In the genomic region with DNA sequence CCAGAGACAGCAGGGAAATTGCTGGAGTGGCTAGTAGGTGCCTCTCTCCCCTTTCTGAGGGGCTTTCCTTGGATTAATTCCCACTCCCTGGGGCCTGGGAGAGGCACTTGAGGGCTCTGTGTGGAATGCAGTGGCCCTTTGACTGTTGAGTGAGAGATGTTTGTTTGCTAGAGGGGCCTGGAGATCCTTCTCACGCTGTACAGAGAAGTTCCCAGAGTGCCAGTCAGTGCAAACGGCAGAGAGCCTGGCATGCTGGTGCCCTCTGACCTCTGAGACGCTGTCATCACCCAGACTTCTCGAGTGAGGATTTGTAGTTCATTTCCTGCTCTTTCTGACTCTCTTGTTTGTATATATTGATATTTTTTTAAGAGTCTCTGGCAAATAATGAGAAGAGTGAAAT, we compare ENCODE assay signal across 25 mouse cellular contexts. TPM values are rescaled to one million over a fixed set of nuclear protein-coding genes. Genes with fewer than 3 reads are reported as not detected.
A peak's percentile ranks its signal among the peaks of the same experiment; 100 is the strongest.
DNase-seq lines count a peak whose midpoint lies in the region; ATAC-seq and TF ChIP-seq lines count a peak whose summit lies in the region.
"Had no signal": no experiment of that assay in that cellular context is flagged by ENCODE, and none has a peak within 500 bp of the region (broad histone marks: within the 10 kb centered on the region; RNA-seq: fewer than 3 reads in every experiment).

No protein-coding gene starts in this region.

- 17% methylated on average over 4 of the region's 4 CpGs for WGBS in heart, embryonic 14.5 days
- 8% methylated on average over 4 of the region's 4 CpGs for WGBS in lung, postnatal 0 days

- H3K27ac ChIP-seq in heart, embryonic 14.5 days (replicated peaks in 1 of 2; ENCODE audit: control insufficient read depth in 1 of 2, insufficient read depth in 1 of 2, low read depth in 2 of 2, low read length in 2 of 2), result peak overlapping the region; percentile 24 to 64
- peak overlapping the region; percentile 27; the same call in 1 of the 2 replicates for H3K27ac ChIP-seq in lung, postnatal 0 days (ENCODE audit: low read length)
- H3K27ac ChIP-seq: hindbrain, embryonic 14.5 days; intestine, embryonic 15.5 days; liver, embryonic 14.5 days; midbrain, embryonic 15.5 days had no signal

- H3K9me3 ChIP-seq in heart, embryonic 14.5 days (ENCODE audit: control insufficient read depth, low read length), result no peaks in the 10 kb centered on the region
- H3K9me3 ChIP-seq in lung, postnatal 0 days (ENCODE audit: low read length), result no peaks in the 10 kb centered on the region
- H3K9me3 ChIP-seq: intestine, embryonic 15.5 days; midbrain, embryonic 15.5 days had no signal

- DNase-seq in heart, postnatal 36 days, result no peak
- peak; percentile 59 for DNase-seq in adipocyte (ENCODE audit: low spot score)
- peak; percentile 45 for DNase-seq in embryo, embryonic 10.5 days (ENCODE audit: low spot score)
- DNase-seq in lung, postnatal 0 days (ENCODE audit: low spot score), result peak; percentile 29
- DNase-seq in adrenal gland, postnatal 10 days, result no peak
- DNase-seq in kidney, adult 18-20 months, result no peak
- DNase-seq: adrenal gland, adult 2 months; cerebellum, adult 8-10 months; forebrain, postnatal 0 days; layer of hippocampus, postnatal 36 days; thymus, postnatal 36 days had no signal

- TF ChIP-seq CTCF in lung, postnatal 0 days (IDR thresholded peaks at IDR 0.05), result no peak

- no peak for TF ChIP-seq EP300 in lung, postnatal 0 days (IDR thresholded peaks at IDR 0.05)

- ATAC-seq in heart, embryonic 14.5 days (ENCODE audit: insufficient number of reproducible peaks, insufficient read depth, low FRiP score, low read depth), result no peak
- ATAC-seq in lung, postnatal 0 days, result peak; percentile 59
- ATAC-seq in activated CD4-positive, CD25-positive, alpha-beta regulatory T cell, adult 4 months, result no peak
- ATAC-seq: forebrain, postnatal 0 days; intestine, embryonic 15.5 days; midbrain, embryonic 15.5 days had no signal

- no peak overlapping the region for H3K4me2 ChIP-seq in heart, embryonic 14.5 days (ENCODE audit: low read length)
- no peak overlapping the region for H3K4me2 ChIP-seq in lung, postnatal 0 days (replicated peaks; ENCODE audit: low read depth, low read length)
- H3K4me2 ChIP-seq: hindbrain, embryonic 14.5 days; intestine, embryonic 15.5 days; midbrain, embryonic 15.5 days had no signal

- no peak overlapping the region for H3K9ac ChIP-seq in heart, embryonic 14.5 days (ENCODE audit: low read length)
- H3K9ac ChIP-seq in lung, postnatal 0 days (replicated peaks; ENCODE audit: low read depth), result no peak overlapping the region
- H3K9ac ChIP-seq: forebrain, postnatal 0 days; hindbrain, embryonic 14.5 days; intestine, embryonic 15.5 days; liver, embryonic 14.5 days; midbrain, embryonic 15.5 days had no signal

- intact Hi-C loops in heart, postnatal 36 days (cut with DNase I), result no loop called here

- peaks cover 13 to 19% of the 10 kb centered on the region in 2 experiments for H3K4me1 ChIP-seq in heart, embryonic 14.5 days (ENCODE audit: control insufficient read depth in 2 of 2, insufficient read depth in 2 of 2, low read length in 2 of 2)
- H3K4me1 ChIP-seq in lung, postnatal 0 days (ENCODE audit: insufficient read depth, low read depth, low read length), result 0 out of 2 replicates have a peak, but pooled peaks cover 3% of the 10 kb centered on the region
- H3K4me1 ChIP-seq: midbrain, embryonic 15.5 days had no signal

- H3K36me3 ChIP-seq in heart, embryonic 14.5 days (ENCODE audit: control insufficient read depth, insufficient read depth, low read length), result no peaks in the 10 kb centered on the region; the same call in 1 of the 2 replicates
- H3K36me3 ChIP-seq in lung, postnatal 0 days (ENCODE audit: insufficient read depth, low read length), result no peaks in the 10 kb centered on the region
- H3K36me3 ChIP-seq: intestine, embryonic 15.5 days; midbrain, embryonic 15.5 days had no signal

- no peaks in the 10 kb centered on the region for H3K27me3 ChIP-seq in heart, embryonic 14.5 days (ENCODE audit: control insufficient read depth, insufficient read depth, low read length)
- H3K27me3 ChIP-seq in lung, postnatal 0 days (replicated peaks; ENCODE audit: insufficient read depth, low read length), result no peaks in the 10 kb centered on the region
- H3K27me3 ChIP-seq: intestine, embryonic 15.5 days; midbrain, embryonic 15.5 days had no signal

- no peak overlapping the region for H3K4me3 ChIP-seq in heart, embryonic 14.5 days (ENCODE audit: control insufficient read depth in 1 of 2, insufficient read depth in 1 of 2, low read depth in 1 of 2, low read length in 2 of 2)
- no peak overlapping the region for H3K4me3 ChIP-seq in lung, postnatal 0 days (ENCODE audit: low read depth, low read length)
- H3K4me3 ChIP-seq: intestine, embryonic 15.5 days; midbrain, embryonic 15.5 days; myocyte had no signal

RNA-seq across cellular contexts. Expression of a gene that starts 14.1 kb away (rescaled TPM):
- polyA plus RNA-seq in heart, embryonic 14.5 days (2014; fragmentation: Nextera tagmentation; extraction: Ambion mirVana), result 0.31 TPM in 1 of 2 replicates, not detected in the other
- total RNA-seq in heart, postnatal 36 days (2021), result 1 to 10 TPM; 2.5 to 3.4 TPM
- polyA plus RNA-seq in lung, postnatal 0 days (2015; fragmentation: Nextera tagmentation; extraction: Ambion mirVana), result not detected in 2 replicates
- not detected for total RNA-seq in adrenal gland, postnatal 10 days (2021)
- not detected for polyA plus RNA-seq in activated CD4-positive, CD25-positive, alpha-beta regulatory T cell, adult 4 months (2017; shearing (Covaris generic))
- total RNA-seq: adrenal gland, adult 2 months; forebrain, postnatal 0 days; layer of hippocampus, postnatal 36 days; left cerebral cortex, postnatal 14 days; megakaryocyte progenitor cell, adult 5-6 weeks had no signal
- polyA plus RNA-seq: adrenal gland, adult 2 months; C2C12; embryonic facial prominence, embryonic 14.5 days; forebrain, postnatal 0 days; hindbrain, embryonic 14.5 days; intestine, embryonic 15.5 days; kidney, embryonic 16.5 days; limb, embryonic 14.5 days; liver, embryonic 14.5 days; midbrain, embryonic 15.5 days; myocyte; neural tube, embryonic 14.5 days had no signal

RNA-seq across cellular contexts. Expression of a gene that starts 39.9 kb away (rescaled TPM):
- 2.1 and 3.7 TPM in 2 replicates for polyA plus RNA-seq in heart, embryonic 14.5 days (2014; fragmentation: Nextera tagmentation; extraction: Ambion mirVana)
- total RNA-seq in heart, postnatal 36 days (2021), result 1 to 10 TPM in 1 of 2 experiments, under 1 TPM in 1; 0.78 to 1.0 TPM
- 0.81 and 0.85 TPM in 2 replicates for polyA plus RNA-seq in lung, postnatal 0 days (2015; fragmentation: Nextera tagmentation; extraction: Ambion mirVana)
- total RNA-seq in adrenal gland, postnatal 10 days (2021), result 1 to 10 TPM; 1.3 to 3.4 TPM
- 10 to 100 TPM; 10.0 to 20.1 TPM for polyA plus RNA-seq in activated CD4-positive, CD25-positive, alpha-beta regulatory T cell, adult 4 months (2017; shearing (Covaris generic))
- total RNA-seq: megakaryocyte progenitor cell, adult 5-6 weeks had no signal

RNA-seq across cellular contexts. Expression of a gene that starts 52.5 kb away (rescaled TPM):
- 50.6 and 62.7 TPM in 2 replicates for polyA plus RNA-seq in heart, embryonic 14.5 days (2014; fragmentation: Nextera tagmentation; extraction: Ambion mirVana)
- 100 to 1,000 TPM; 111 to 115 TPM for total RNA-seq in heart, postnatal 36 days (2021)
- 50.5 and 53.5 TPM in 2 replicates for polyA plus RNA-seq in lung, postnatal 0 days (2015; fragmentation: Nextera tagmentation; extraction: Ambion mirVana)
- total RNA-seq in adrenal gland, postnatal 10 days (2021), result 10 to 100 TPM; 89.2 to 94.4 TPM
- 1 to 10 TPM; 5.2 to 7.8 TPM for polyA plus RNA-seq in activated CD4-positive, CD25-positive, alpha-beta regulatory T cell, adult 4 months (2017; shearing (Covaris generic))

Comparison
In these comparisons a context has a peak if more than half of its experiments do, and no peak if none do; other contexts are left out.
1. DNase-seq: peak in adipocyte (single experiment), embryo, embryonic 10.5 days (single experiment) and lung, postnatal 0 days (single experiment); none in heart, postnatal 36 days (0 of 2), adrenal gland, postnatal 10 days (single experiment) and kidney, adult 18-20 months (single experiment).